Mouse (Mus musculus): ENCODE data around the gene Etaa1.
"Not testable (repeated sequence)": the region's sequence is repeated elsewhere in the genome, so short reads cannot be mapped to it uniquely, and the experiment has no call there.

The Etaa1 gene

GRCm38 (mm10) chr11:17953231-17954134 lies at the start of gene Etaa1:
TSS of gene Etaa1 (minus strand) at chr11:17953875.
- DNase-seq = peak; percentile 93

- DNase-seq = no peak
These were observed 40.5 kb upstream of the Etaa1 start for GRCm38 (mm10) chr11:17994151-17994550.

- no peak for DNase-seq
These were observed 38.6 kb upstream of the Etaa1 start for GRCm38 (mm10) chr11:17992311-17992710.

DNA sequence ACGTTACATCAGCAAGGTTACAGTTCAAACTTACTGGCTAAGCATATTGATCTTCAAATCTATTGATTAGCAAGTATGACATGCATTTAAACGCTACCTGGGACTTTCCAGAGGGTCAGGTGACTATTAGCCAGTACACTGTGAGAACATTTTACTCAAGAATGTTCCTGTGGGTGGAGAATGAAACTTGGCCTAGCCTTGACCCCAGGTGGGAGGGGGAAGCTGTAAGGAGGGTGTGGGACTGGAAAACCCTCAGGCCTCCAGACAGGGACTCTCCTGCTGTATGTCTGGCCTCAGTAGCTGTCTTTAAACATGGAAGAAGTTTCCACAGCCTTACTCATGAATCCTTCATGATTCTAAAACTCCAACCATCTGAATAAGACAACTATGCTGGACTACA lies 29.7 kb upstream of the Etaa1 start:
- DNase-seq = no peak

DNA sequence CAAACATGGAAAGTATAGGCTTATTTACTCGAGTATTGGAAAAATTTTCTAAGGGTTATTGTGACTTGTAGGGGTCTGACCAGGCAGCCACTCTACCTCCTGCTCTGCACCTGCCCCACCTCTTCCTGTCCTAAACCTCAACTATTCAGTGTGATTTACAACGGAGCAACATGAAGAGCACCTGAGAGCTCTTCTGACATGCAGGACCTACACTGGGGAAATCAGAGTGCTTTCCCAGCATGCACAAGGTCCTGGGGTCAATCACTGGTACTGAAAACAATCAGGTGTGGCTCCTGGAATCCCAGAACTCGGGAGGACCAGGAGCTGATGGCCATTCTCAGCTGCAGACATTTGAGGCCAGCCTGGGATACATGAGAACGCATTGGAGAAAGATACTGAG lies 27.6 kb upstream of the Etaa1 start:
- DNase-seq = no peak

- no peak for DNase-seq
These were observed 21.9 kb upstream of the Etaa1 start for GRCm38 (mm10) chr11:17975581-17975980.

DNA sequence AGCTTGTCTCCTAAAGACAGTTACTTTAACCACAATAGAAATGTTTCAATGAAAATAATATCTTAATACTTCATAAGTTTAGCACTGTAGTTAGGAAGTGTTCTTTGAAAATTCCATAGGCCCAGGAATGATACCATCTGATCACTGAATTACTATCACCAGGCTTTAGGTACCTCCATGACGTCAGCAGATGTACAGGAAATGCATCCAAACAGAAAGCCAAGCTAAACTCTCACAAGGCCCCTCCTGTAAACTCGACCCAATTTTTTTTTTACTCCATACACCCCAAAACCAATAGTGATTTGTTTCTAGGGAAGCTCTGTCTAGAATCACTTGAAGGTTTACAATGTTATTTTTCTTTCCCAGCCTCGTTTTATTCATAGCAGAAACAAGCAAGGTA lies 884 bp downstream of the Etaa1 start:
- no peak for DNase-seq

DNA sequence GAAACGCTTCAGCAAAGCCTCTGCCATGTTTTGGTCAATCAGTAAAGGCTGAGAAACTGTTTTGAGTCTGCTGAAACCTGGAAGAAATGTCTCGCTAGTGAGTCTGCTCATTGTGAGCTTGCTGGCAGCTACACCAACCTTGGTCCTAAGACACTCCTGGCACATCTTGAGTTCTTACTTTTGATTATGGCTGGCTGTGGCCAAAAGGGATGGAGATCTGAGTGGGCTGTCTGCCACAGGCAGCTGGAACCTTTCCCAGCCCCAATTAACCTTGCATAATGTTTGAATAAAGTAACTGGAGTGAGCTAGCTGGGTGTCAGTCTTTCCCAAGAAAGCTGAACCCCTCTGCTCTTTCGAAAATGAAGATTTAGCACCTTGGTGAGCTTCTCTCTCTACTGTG lies 2.3 kb downstream of the Etaa1 start:
- peak; percentile 46 for DNase-seq

- DNase-seq = no peak
These were observed 14.5 kb downstream of the Etaa1 start for GRCm38 (mm10) chr11:17939168-17939567.

- no peak for DNase-seq
These were observed 15.7 kb downstream of the Etaa1 start for GRCm38 (mm10) chr11:17937931-17938330.

DNA sequence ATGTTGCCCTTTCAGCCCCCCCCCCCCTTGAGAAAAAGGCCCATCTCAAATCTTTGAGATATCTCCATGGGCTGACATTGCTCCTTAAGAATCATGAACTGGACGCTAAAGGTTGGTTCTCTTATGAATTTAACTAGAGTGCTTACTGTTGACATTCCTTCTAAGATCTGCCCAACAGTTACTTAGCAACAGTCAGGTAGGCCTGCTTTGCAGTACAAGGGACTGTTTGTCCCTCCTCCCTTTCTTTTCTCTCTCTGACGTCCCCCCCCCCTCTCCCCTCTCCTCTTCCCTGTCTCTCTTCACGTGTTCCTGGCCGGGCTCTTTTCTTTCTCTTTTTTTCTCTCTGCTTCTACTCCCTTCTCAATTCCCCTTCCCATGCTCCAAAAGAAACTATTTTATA lies 35.8 kb downstream of the Etaa1 start:
- DNase-seq = no peak

DNA sequence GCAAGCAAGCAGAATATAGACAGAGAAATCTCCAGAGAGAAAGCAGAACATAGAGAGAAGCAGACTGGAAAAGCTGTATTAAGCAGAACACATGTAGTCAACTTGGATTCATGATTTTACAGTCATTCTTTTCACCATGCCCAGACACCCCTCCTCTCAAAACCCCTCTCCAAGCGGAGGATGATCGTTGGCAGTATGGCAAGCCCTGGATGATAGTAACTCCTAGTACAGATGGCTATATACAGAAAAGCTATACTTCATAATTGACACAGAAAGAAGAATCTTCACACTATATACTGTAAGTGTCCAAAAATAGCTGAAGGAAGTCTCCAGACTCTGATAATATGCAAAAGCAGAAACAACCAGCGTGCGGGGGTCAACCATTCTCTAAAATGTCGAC lies 36.6 kb downstream of the Etaa1 start:
- no peak for DNase-seq

DNA sequence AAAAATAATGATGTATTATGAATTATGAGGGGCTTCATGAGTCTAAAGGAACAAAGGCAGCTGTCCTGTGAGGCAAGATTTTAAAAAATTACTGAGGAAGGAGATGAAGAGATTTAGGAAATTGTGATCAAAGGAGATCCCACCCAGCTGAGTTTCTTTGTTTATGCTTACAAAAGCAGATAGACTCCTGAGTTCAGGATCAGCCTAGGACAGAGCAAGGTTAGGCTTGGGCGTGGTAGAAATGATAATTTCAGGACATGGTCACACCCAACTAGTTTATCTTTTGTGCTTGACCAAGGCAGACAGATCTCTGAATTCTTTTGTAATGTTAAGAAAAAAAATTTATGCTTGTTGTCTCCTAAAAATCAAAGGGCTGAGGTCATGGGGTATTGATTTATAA lies 37.2 kb downstream of the Etaa1 start:
- no peak for DNase-seq

- DNase-seq = not testable (repeated sequence)
These were observed 52.7 kb downstream of the Etaa1 start for GRCm38 (mm10) chr11:17900996-17901395.

All from layer of hippocampus, adult 9-11 months (tissue).